Mouse (Mus musculus) granulocyte monocyte progenitor cell, adult 5-6 weeks (primary cell): ENCODE results near the gene Apon. TPM values are rescaled to one million over a fixed set of nuclear protein-coding genes. Genes with fewer than 3 reads are reported as not detected.
"Not testable (repeated sequence)": the region's sequence is repeated elsewhere in the genome, so short reads cannot be mapped to it uniquely, and the experiment has no call there.

Experiments
- ATAC-seq: replicated peaks from 2 replicates; pipeline ENCODE4 v1.8.0; 2016; ENCODE audit warnings: mild to moderate bottlenecking, moderate TSS enrichment, inconsistent platforms; ENCODE audit not compliant: poor library complexity, severe bottlenecking
- total RNA-seq, 2 experiments: library from RNA; stranded (forward) in 1 of 2; stranded (reverse) in 1 of 2; fragments of 200-712, 200-1000 nt in 1 of 2; fragments of >200 nt in 1 of 2; fragmentation: Nextera tagmentation in 1 of 2; gene quantifications; 2 replicates each; pipeline ENCODE4 v1.2.3; 2014 to 2017

Gene Apon
- total RNA-seq, 2 experiments from 2014 or later = 0.31 to 3.2 TPM

- peak; percentile 33 for ATAC-seq
Observed at GRCm38 (mm10) chr10:128231697-128232419, 22.0 kb upstream of the Apon start, which contains the start of gene Timeless. TSS of gene Timeless (plus strand) at chr10:128232065.

DNA sequence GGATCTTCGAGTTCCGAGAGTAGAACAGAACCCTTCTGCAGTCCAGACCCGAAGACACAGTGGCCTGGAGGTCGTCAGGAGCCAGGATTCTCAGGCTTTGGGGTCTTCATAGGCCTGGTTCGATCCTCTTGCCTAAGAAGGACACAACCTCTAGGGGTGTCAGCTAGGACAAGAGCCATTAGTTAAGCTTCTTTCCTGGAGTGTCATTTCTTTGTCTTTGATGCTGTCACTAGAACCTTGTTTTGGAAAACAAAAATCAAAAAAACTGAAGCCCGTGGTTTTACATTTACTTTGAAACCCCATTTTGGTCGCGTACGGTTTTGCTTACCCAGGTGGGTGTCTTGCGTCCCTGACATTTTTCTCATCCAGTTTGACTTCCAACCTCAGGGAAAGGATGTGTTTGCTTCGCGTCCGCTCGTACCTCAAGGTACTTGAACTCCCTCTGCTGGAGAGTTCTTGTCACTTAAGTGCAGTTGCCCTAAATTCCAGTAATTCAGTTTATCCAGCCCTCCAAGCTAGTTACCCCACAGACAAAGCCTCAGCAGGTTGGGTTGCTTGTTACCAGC, 21.4 kb upstream of the Apon start:
- peak; percentile 34 for ATAC-seq

DNA sequence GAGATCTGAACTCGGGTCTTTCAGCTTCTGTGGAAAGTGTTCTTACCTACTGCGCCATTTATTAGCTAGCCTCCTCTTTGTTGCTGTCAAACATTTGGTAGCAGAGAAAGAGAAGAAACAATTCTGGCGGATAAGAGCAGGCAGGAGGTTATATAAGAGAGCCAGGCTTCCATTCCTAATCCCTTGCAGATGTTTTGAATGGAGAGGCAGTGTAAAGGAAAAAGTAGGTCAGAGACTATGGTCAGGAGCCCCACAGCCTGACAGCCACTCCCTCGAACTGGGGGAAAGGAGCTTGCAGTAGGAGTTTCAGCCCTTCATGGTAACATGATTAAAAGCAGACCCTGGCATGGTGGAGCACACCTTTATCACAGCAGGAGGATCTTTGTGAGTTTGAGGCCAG, 17.6 kb upstream of the Apon start:
- no peak for ATAC-seq

GRCm38 (mm10) chr10:128237807-128238480, 16.0 kb upstream of the Apon start:
- peak; percentile 50 for ATAC-seq

DNA sequence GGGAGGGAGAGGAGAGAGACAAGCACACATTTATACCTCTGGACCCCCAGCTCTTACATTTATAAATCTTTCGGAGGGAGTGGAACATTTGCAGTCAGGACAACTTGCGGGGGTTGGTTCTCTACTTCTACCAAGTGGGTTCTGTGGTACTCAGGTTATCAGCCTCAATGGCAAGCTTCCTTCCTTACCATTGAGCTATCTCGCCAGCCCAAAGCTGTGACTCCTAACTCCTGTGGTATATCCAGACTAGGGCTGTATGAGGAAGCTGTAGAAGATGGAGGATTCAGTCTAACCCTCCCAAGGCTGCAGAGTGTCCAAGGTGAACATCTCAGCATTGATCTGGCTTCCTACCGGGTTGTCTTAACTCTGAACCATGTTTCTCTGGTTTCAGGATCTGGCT, 14.8 kb upstream of the Apon start:
- ATAC-seq = no peak

DNA sequence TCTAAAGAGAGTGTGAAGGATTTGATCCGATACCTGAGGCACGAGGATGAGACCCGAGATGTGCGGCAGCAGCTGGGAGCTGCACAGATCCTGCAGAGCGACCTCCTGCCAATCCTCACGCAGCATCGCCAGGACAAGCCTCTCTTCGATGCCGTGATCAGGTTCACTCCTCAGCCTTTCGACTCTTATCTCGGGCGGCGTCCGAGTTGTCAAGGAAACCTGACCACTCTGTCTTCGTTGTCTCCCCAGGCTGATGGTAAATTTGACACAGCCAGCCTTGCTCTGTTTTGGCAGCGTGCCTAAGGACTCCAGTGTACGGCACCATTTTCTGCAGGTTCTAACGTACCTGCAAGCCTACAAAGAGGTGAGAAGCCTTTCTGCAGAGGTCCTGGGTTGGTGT, 13.8 kb upstream of the Apon start:
- no peak for ATAC-seq

DNA sequence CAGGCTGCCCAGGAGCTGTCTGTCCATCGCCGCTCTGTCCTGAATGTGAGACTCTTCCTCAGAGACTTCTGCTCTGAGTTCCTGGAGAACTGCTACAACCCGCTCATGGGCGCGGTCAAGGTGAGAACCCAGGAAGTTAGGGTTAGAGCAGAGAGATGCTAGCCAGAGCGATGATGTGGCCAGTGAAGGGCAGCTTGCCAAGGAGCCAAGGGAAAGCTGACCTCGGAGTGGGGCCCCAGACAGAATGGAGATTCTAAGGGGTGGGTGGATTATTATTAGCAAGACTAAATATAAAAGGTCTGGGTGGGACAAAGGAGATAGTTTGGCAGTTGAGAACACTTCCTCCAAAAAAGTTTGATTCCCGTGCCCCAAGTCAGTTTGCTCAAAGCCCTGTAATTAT, 10.6 kb upstream of the Apon start:
- ATAC-seq = no peak

- ATAC-seq = no peak
Observed at GRCm38 (mm10) chr10:128244121-128244520, 9.8 kb upstream of the Apon start.

DNA sequence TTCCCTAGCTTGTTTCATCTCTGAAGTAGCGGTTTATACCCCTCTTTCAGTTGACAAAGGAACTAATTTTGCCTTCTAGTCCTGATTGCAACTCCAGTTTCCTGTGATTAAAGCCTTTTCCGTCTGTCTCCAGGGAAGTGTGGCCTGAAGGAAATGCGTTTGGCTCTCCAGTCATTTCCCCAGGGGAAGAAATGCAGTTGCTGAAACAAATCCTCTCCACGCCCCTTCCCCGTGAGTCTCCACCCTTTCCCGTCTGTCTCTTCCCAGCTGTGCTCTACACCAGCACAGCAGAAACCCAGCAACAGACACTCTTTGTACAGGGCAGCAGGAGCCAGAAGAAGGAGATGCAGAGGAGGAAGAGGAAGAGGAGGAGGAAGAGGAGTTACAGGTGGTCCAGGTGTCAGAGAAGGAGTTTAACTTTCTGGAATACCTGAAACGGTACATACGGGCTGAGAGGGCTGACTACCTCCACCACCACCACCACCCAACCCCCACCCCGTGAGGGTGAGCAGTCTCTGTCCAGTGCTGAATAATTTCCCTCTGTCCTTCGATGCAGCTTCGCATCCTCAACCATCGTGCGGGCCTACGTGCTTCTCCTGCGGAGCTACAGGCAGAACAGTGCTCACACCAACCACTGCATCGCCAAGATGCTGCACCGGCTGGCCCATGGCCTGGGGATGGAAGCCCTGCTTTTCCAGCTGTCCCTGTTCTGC, 6.7 kb upstream of the Apon start:
- no peak for ATAC-seq

- peak; percentile 60 for ATAC-seq
Observed at GRCm38 (mm10) chr10:128250565-128250964, 3.3 kb upstream of the Apon start.

DNA sequence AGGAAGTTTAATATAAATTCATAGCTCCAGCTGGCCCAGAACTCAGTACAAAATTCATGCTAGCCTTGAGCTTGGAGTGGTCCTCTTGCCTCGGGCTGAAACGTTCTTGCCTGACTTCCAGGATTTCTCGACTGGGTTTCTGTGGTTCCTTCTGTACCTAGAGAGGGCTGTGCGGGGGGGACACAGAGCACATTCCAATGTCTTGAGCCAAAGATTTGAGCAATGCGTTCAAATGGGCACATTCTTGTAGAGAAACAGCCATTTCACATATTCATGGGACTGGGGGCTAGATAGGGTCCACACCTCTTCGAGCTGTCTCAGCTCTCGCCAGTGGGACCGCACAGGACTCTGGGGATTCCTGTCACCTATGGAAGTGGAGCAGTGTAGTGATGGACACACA, 2.0 kb downstream of the Apon start:
- ATAC-seq = no peak

- no peak for ATAC-seq
Observed at GRCm38 (mm10) chr10:128256328-128256727, 2.4 kb downstream of the Apon start.

- peak; percentile 97 for ATAC-seq
Observed at GRCm38 (mm10) chr10:128258953-128259352, 5.1 kb downstream of the Apon start.

GRCm38 (mm10) chr10:128259946-128260345, 6.0 kb downstream of the Apon start:
- no peak for ATAC-seq

DNA sequence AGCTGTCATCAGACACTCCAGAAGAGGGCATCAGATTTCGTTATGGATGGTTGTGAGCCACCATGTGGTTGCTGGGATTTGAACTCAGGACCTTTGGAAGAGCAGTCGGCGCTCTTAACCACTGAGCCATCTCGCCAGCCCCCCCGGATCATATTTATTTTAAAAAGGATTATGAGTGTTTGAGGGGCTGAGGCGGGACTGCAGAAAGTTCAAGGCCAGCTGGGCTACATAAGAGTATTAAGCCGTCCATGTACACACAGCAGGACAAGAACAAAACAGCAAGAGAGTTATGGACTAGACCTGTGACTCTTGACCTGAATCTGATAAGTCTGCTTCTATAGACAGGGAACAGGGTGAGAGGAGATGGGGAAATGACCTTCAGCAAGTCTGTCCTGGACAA, 6.5 kb downstream of the Apon start:
- ATAC-seq = not testable (repeated sequence)

- no peak for ATAC-seq
Observed at GRCm38 (mm10) chr10:128262300-128262699, 8.4 kb downstream of the Apon start.

- ATAC-seq = peak; percentile 34
Observed at GRCm38 (mm10) chr10:128263393-128264310, 9.8 kb downstream of the Apon start.

DNA sequence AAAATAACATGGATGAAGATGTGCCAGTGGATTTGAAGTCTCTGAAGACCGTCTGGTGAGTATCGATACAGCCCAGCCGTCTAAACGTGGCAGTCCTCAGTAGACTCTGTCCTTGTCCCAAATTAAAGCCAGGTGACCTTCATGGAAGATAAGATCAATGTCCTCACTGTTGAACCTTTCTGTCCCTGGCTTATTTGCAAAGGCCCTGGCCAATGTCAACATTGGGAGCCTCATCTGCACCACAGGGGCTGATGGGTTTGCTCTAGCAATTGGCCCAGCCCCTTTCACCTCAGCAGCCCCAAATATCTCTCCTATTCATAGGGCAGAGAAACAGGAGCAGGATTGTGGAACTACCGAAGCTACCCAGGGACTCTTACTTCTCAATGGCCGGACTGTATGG, 14.5 kb downstream of the Apon start, which contains the start of gene Apof:
Gene Apof, plus strand, starts transcription at position 301 of the 400 bp plus-strand sequence.
- no peak for ATAC-seq

GRCm38 (mm10) chr10:128269206-128269910, 15.5 kb downstream of the Apon start:
- ATAC-seq = no peak
